Mouse (Mus musculus) kidney, embryonic 16.5 days (tissue): ENCODE data around the gene Carhsp1. TPM values are rescaled to one million over a fixed set of nuclear protein-coding genes. Genes with fewer than 3 reads are reported as not detected.
A peak's percentile ranks its signal among the peaks of the same experiment; 100 is the strongest.

Source experiments
- ATAC-seq: fragments of 200-750 bp; cut with Nextera tagmentation; 2 replicates; pipeline ENCODE4 v1.8.0; 2017; ENCODE audit warnings: moderate TSS enrichment; ENCODE audit not compliant: low FRiP score, low TSS enrichment
- H3K27ac ChIP-seq: fragments of 300-500 bp; sonication (generic); 2 replicates; pipeline ENCODE4 v1.5.1; 2014; ENCODE audit warnings: low read length
- H3K27me3 ChIP-seq: fragments of 300-500 bp; sonication (generic); 2 replicates; pipeline ENCODE4 v1.6.1; 2014; ENCODE audit warnings: low read length, control low read depth, mixed read lengths; ENCODE audit not compliant: insufficient read depth
- H3K36me3 ChIP-seq: fragments of 300-500 bp; sonication (generic); 2 replicates; pipeline ENCODE4 v1.6.1; 2014; ENCODE audit warnings: low read length, control low read depth, mixed read lengths; ENCODE audit not compliant: insufficient read depth
- H3K4me1 ChIP-seq: fragments of 300-500 bp; sonication (generic); 2 replicates; pipeline ENCODE4 v1.6.1; 2014; ENCODE audit warnings: low read length, control low read depth, mixed read lengths; ENCODE audit not compliant: insufficient read depth
- H3K4me2 ChIP-seq: fragments of 300-500 bp; sonication (generic); replicated peaks from 2 replicates; pipeline ENCODE4 v1.6.1; 2014; ENCODE audit warnings: low read depth, low read length
- H3K4me3 ChIP-seq: fragments of 300-500 bp; sonication (generic); 2 replicates; pipeline ENCODE4 v1.5.1; 2014; ENCODE audit warnings: mild to moderate bottlenecking, low read length
- H3K9ac ChIP-seq: fragments of 300-500 bp; sonication (generic); replicated peaks from 2 replicates; pipeline ENCODE4 v1.6.1; 2014; ENCODE audit warnings: low read length
- H3K9me3 ChIP-seq: fragments of 300-500 bp; sonication (generic); 2 replicates; pipeline ENCODE4 v1.6.1; 2016; ENCODE audit warnings: low read length, control low read depth
- WGBS: fragments of 180-500 bp; shearing (Covaris S2); extraction: QIAGEN DNeasy Blood & Tissue Kit; methylation state at CpG from one replicate; pipeline ENCODE4 v1.1.7; 2014; 5-methylcytosine and 5-hydroxymethylcytosine counted together
- polyA plus RNA-seq: library from polyadenylated mRNA; unstranded; fragments of >200 nt; fragmentation: Nextera tagmentation; extraction: Ambion mirVana; gene quantifications from 2 replicates; pipeline ENCODE4 v1.2.1, GENCODE M21; 2015

The Carhsp1 gene
- polyA plus RNA-seq = 86.0 and 86.9 TPM in 2 replicates

DNA sequence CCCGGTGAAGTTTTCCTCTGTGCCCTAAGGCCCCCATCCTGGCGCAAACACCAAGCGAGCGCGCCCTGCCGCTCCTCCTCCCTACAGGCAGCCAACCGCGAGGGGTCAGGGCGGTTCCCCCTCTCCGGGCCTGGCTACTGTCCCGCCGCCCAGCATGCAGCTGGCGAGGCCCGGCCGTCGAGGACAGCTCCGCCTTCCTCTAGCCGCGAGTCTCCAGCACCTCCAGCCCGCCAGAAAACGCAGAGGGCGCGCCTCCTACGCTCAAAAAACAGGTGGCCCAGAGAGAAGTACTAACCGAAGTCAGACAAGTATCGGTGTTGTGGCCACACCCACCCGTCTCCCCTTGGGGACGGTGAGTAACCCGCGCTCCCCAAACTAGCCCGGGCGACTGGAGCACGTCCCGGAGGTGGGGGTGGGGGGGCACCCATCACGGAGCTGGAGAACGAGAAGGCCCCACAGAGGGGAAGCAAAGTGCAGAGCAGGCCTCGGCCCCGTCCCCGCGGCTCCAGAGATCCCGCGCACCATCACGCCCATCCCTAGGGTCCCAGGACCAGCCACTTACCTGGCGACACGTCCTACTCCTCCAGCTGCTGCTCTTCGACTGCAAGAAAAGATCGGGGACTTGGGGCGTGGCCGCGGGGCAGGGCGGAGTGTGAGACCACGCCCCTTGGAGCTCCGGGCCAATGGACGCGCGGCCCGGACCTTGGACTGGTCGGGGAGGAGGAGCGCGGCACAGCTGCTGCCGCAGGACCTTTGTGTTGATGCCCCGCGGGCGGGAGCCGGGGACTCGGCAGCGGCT lies at the start of gene Carhsp1:
Carhsp1 (minus strand) TSS at position 605 of the 799 bp plus-strand sequence.
- peak within 1 kb of the TSS; percentile 74 for H3K9ac ChIP-seq

GRCm38 (mm10) chr16:8720447-8720846 lies 48.5 kb upstream of the Carhsp1 start:
- peaks cover 6% of the 10 kb centered on the region; the same call in 1 of the 2 replicates for H3K36me3 ChIP-seq
- no peak overlapping the region for H3K27ac ChIP-seq
- no peak overlapping the region for H3K4me3 ChIP-seq
- ATAC-seq = no peak
- peaks cover 10% of the 10 kb centered on the region for H3K4me1 ChIP-seq
- H3K9me3 ChIP-seq = no peaks in the 10 kb centered on the region
- H3K4me2 ChIP-seq = no peak overlapping the region
- WGBS = 89% methylated on average over 4 of the region's 4 CpGs
- no peaks in the 10 kb centered on the region for H3K27me3 ChIP-seq
- H3K9ac ChIP-seq = no peak overlapping the region

More for the DNA sequence above, at the start of gene Carhsp1:
- H3K9me3 ChIP-seq = no peaks in the 10 kb centered on the region
- peaks cover 35% of the 10 kb centered on the region for H3K4me1 ChIP-seq
- WGBS = under 1% methylated on average over 67 of the region's 67 CpGs
- ATAC-seq = peak; percentile 93
- H3K36me3 ChIP-seq = no peaks in the 10 kb centered on the region
- peak within 1 kb of the TSS; percentile 81 for H3K27ac ChIP-seq
- no peaks in the 10 kb centered on the region for H3K27me3 ChIP-seq
- peak within 1 kb of the TSS; percentile 85 for H3K4me2 ChIP-seq
- H3K4me3 ChIP-seq = peak within 1 kb of the TSS; percentile 71

- Histone ChIP-seq H3K36me3 (peaks cover 17% of the 10 kb centered on the region), H3K4me2 (no peak overlapping the region), H3K9me3 (no peaks in the 10 kb centered on the region), H3K4me1 (peaks cover 16% of the 10 kb centered on the region), H3K27me3 (no peaks in the 10 kb centered on the region), H3K4me3 (no peak overlapping the region), H3K9ac (no peak overlapping the region), H3K27ac (no peak overlapping the region)
- WGBS = 91% methylated on average over 10 of the region's 10 CpGs
- no peak for ATAC-seq
These were observed 45.8 kb upstream of the Carhsp1 start for GRCm38 (mm10) chr16:8717744-8718143.

DNA sequence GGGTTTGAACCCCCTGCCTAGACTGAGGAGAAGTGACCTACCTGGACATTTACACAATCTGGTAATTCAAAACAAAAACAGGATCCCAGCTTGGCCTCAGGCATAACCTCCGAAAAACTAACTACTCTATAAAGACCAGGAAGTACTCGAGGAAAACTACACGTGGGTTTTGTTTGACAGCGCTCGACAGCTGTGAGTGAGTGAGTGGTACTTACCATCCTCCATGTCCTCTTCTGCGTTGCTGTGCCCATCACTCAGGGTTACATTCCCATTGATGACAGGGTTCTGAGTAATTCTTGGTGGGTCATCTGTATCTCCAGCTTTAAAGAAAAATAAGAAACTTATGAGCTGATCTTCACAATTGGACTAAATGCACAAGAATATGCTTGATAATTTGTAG lies 44.3 kb upstream of the Carhsp1 start:
- H3K36me3 ChIP-seq = peaks cover 25% of the 10 kb centered on the region
- peaks cover 16% of the 10 kb centered on the region for H3K4me1 ChIP-seq
- H3K27me3 ChIP-seq = no peaks in the 10 kb centered on the region
- H3K27ac ChIP-seq = no peak overlapping the region
- 53% methylated on average over 6 of the region's 6 CpGs for WGBS
- no peak overlapping the region for H3K4me2 ChIP-seq
- H3K9me3 ChIP-seq = no peaks in the 10 kb centered on the region
- no peak overlapping the region for H3K9ac ChIP-seq
- H3K4me3 ChIP-seq = no peak overlapping the region
- no peak for ATAC-seq

DNA sequence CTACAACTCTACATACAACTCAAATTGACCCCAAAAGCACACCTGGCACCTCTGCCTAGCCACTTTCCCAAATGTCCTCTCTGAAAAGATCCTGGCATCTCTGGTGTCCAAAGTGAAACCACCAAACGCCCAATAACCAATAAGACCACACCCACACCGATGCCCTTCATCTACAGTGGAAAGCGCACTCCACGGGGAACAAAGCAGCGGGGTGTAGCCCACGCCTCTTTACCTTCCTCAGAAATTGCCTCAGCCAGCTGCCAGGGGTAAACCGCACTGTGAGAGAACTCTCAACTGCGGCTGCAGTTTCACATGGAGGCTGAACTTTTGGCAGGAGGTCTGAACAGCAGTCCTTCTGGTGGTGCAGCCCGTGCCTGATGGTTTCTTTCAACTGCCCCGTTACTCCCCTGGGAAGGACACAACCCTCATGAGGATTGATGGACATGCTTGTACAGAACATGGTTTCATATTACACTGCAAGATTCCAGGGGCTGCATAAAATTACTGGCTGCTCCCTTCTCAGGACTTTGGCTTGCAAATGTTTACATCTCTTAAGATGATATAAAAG lies 43.6 kb upstream of the Carhsp1 start:
- no peak overlapping the region for H3K27ac ChIP-seq
- no peak overlapping the region for H3K4me3 ChIP-seq
- 54% methylated on average over 10 of the region's 10 CpGs for WGBS
- H3K4me1 ChIP-seq = peaks cover 16% of the 10 kb centered on the region
- H3K9ac ChIP-seq = no peak overlapping the region
- no peaks in the 10 kb centered on the region for H3K9me3 ChIP-seq
- peak; percentile 52; the same call in 1 of the 2 replicates for ATAC-seq
- peaks cover 32% of the 10 kb centered on the region for H3K36me3 ChIP-seq
- no peak overlapping the region for H3K4me2 ChIP-seq
- H3K27me3 ChIP-seq = no peaks in the 10 kb centered on the region

DNA sequence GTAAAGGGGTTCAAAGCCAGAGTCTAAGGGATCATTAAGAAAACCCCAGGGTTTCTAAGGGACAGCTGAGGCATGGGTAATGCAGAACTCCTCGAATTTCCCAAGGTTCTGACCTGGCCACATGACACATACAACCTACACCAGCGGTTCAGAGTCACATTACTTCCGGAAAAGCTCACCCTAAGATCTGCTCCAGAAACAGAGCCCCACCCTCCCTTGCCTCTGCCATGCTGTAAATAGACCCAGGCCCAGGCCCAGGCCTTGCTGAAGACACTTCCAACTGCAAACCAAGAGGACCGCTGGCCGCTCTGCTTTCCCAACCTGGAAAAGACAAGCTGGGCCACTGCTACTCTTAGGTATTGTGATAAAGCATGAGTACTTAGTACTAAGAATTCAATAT lies 42.9 kb upstream of the Carhsp1 start:
- Histone ChIP-seq H3K9me3 (no peaks in the 10 kb centered on the region), H3K27me3 (no peaks in the 10 kb centered on the region), H3K36me3 (peaks cover 38% of the 10 kb centered on the region), H3K27ac (no peak overlapping the region), H3K4me1 (peaks cover 16% of the 10 kb centered on the region), H3K4me3 (no peak overlapping the region), H3K9ac (no peak overlapping the region), H3K4me2 (no peak overlapping the region)
- no peak for ATAC-seq
- 68% methylated on average over 5 of the region's 5 CpGs for WGBS

DNA sequence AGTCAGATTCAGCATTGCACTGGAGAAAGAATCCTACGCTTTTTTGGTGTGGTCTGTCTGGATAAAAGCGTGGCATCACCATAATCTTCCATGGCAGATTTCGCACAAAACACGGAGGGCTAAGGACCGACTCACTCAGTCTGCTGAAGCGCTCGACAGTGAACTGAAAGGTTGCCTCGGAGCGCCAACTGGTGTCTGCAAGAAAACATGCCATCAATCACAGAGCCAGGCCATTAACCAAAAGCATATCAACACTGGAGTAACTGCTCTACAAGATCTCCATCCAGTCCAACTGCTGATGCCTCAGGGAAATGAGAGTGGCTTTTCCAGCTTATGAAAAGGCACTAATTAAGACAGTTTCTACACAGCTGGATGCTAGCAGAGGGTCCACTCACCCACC lies 40.0 kb upstream of the Carhsp1 start:
- no peak overlapping the region for H3K27ac ChIP-seq
- H3K9me3 ChIP-seq = no peaks in the 10 kb centered on the region
- peaks cover 61% of the 10 kb centered on the region for H3K36me3 ChIP-seq
- peaks cover 16% of the 10 kb centered on the region for H3K4me1 ChIP-seq
- H3K4me3 ChIP-seq = no peak overlapping the region
- H3K4me2 ChIP-seq = no peak overlapping the region
- no peak overlapping the region for H3K9ac ChIP-seq
- no peak for ATAC-seq
- no peaks in the 10 kb centered on the region for H3K27me3 ChIP-seq
- WGBS = 54% methylated on average over 9 of the region's 9 CpGs

GRCm38 (mm10) chr16:8700586-8700985 lies 28.6 kb upstream of the Carhsp1 start:
- Histone ChIP-seq H3K9ac (no peak overlapping the region), H3K36me3 (peaks cover 87% of the 10 kb centered on the region), H3K27ac (no peak overlapping the region), H3K9me3 (no peaks in the 10 kb centered on the region), H3K4me1 (no peaks in the 10 kb centered on the region), H3K4me3 (no peak overlapping the region), H3K27me3 (no peaks in the 10 kb centered on the region), H3K4me2 (no peak overlapping the region)
- 0 out of 2 replicates have a peak, but pooled peaks have one; percentile 15 for ATAC-seq
- 87% methylated on average over 3 of the region's 3 CpGs for WGBS

DNA sequence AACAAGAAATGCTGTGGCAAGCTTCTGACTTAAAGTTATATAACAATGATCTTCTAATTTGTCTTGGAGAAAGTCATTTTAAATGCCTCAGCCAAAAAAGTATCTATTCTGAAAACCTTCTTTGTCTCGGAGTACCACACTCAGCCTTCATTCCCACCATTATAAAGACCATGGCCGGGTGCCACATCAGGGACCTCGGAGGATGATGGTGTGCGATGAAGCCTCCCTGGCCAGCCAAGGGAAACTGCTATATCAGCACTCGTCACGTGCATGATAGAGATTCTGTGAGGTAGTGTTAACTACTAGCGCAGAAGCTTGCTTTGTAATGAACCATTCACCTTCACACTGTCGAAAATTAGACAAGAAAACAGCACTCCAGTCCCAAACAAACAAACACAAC lies 27.6 kb upstream of the Carhsp1 start:
- no peak for ATAC-seq

GRCm38 (mm10) chr16:8691206-8691605 lies 19.3 kb upstream of the Carhsp1 start:
- Histone ChIP-seq H3K9ac (no peak overlapping the region), H3K27me3 (no peaks in the 10 kb centered on the region), H3K27ac (no peak overlapping the region), H3K4me3 (no peak overlapping the region), H3K4me2 (no peak overlapping the region), H3K4me1 (no peaks in the 10 kb centered on the region), H3K9me3 (no peaks in the 10 kb centered on the region), H3K36me3 (peaks cover 64% of the 10 kb centered on the region)
- ATAC-seq = no peak
- WGBS = 94% methylated on average over 7 of the region's 7 CpGs

More for the DNA sequence above, 27.6 kb upstream of the Carhsp1 start:
- Histone ChIP-seq H3K9ac (no peak overlapping the region), H3K4me1 (no peaks in the 10 kb centered on the region), H3K27me3 (no peaks in the 10 kb centered on the region), H3K4me3 (no peak overlapping the region), H3K36me3 (peaks cover 90% of the 10 kb centered on the region), H3K27ac (no peak overlapping the region), H3K9me3 (no peaks in the 10 kb centered on the region), H3K4me2 (no peak overlapping the region)
- 82% methylated on average over 8 of the region's 8 CpGs for WGBS
